Mouse (Mus musculus): Measurements from ENCODE around the gene Pgam2.

GRCm38 (mm10) chr11:5827931-5828330 lies 24.4 kb upstream of the Pgam2 start:
- TF ChIP-seq MAX (IDR thresholded peaks at IDR 0.05; ENCODE audit: low read length) (no peak), GABPA (IDR thresholded peaks at IDR 0.05; ENCODE audit: low read depth, low read length) (no peak), CTCF (IDR thresholded peaks at IDR 0.05 in 2 of 3, conservative IDR thresholded peaks at IDR 0.05 in 1 of 3; ENCODE audit: control insufficient read depth in 1 of 3, insufficient read depth in 1 of 3, low read depth in 2 of 3, low read length in 3 of 3, poor library complexity in 1 of 3, severe bottlenecking in 1 of 3) (no peak), ZMIZ1 (IDR thresholded peaks at IDR 0.05; ENCODE audit: low read depth, low read length) (no peak), ZKSCAN1 (IDR thresholded peaks at IDR 0.05; ENCODE audit: low read depth, low read length) (no peak), MEF2A (IDR thresholded peaks at IDR 0.05; ENCODE audit: extremely low read depth, insufficient replicate concordance, low read depth, low read length, poor library complexity, severe bottlenecking) (no peak), TCF12 (IDR thresholded peaks at IDR 0.05; ENCODE audit: low read depth, low read length) (peak; percentile 81), ZC3H11A (IDR thresholded peaks at IDR 0.05; ENCODE audit: low read depth, low read length) (no peak), ZNF384 (IDR thresholded peaks at IDR 0.05; ENCODE audit: low read depth, low read length) (no peak), POLR2A (IDR thresholded peaks at IDR 0.05; ENCODE audit: control insufficient read depth in 1 of 2, insufficient read depth in 1 of 2, low read depth in 1 of 2, low read length in 2 of 2, poor library complexity in 1 of 2) (no peak)
